Mouse (Mus musculus) embryonic facial prominence, embryonic 10.5 days (tissue): ENCODE data around the gene Farp1. TPM values are rescaled to one million over a fixed set of nuclear protein-coding genes. Genes with fewer than 3 reads are reported as not detected.

Experiments used
- DNase-seq: peaks from one replicate; pipeline ENCODE4 v3.0.0-alpha.2; 2017; ENCODE audit warnings: low spot score
- H3K27ac ChIP-seq: fragments of 300-500 bp; sonication (generic); replicated peaks from 2 replicates; pipeline ENCODE4 v1.5.1; 2016; ENCODE audit warnings: mild to moderate bottlenecking
- H3K27me3 ChIP-seq: fragments of 300-500 bp; sonication (generic); replicated peaks from 2 replicates; pipeline ENCODE4 v1.6.1; 2016; ENCODE audit warnings: low read depth, mild to moderate bottlenecking; ENCODE audit not compliant: poor library complexity, severe bottlenecking
- H3K36me3 ChIP-seq: fragments of 300-500 bp; sonication (generic); replicated peaks from 2 replicates; pipeline ENCODE4 v1.6.1; 2016; ENCODE audit warnings: mild to moderate bottlenecking, moderate library complexity
- H3K4me1 ChIP-seq: fragments of 300-500 bp; sonication (generic); 2 replicates; pipeline ENCODE4 v1.6.1; 2016
- H3K4me3 ChIP-seq: fragments of 300-500 bp; sonication (generic); 2 replicates; pipeline ENCODE4 v1.5.1; 2016; ENCODE audit warnings: mild to moderate bottlenecking, moderate library complexity
- H3K9me3 ChIP-seq: fragments of 300-500 bp; sonication (generic); 2 replicates; pipeline ENCODE4 v1.6.1; 2016; ENCODE audit warnings: mild to moderate bottlenecking
- WGBS: fragments of 180-500 bp; shearing (Covaris S2); methylation state at CpG from one replicate; pipeline ENCODE4 v1.1.7; 2016; 5-methylcytosine and 5-hydroxymethylcytosine counted together
- polyA plus RNA-seq: library from polyadenylated mRNA; unstranded; fragments of >200 nt; fragmentation: Nextera tagmentation; extraction: Ambion mirVana; gene quantifications from 2 replicates; pipeline ENCODE4 v1.2.1, GENCODE M21; 2016

Farp1 gene
- 35.8 and 41.7 TPM in 2 replicates for polyA plus RNA-seq

DNA sequence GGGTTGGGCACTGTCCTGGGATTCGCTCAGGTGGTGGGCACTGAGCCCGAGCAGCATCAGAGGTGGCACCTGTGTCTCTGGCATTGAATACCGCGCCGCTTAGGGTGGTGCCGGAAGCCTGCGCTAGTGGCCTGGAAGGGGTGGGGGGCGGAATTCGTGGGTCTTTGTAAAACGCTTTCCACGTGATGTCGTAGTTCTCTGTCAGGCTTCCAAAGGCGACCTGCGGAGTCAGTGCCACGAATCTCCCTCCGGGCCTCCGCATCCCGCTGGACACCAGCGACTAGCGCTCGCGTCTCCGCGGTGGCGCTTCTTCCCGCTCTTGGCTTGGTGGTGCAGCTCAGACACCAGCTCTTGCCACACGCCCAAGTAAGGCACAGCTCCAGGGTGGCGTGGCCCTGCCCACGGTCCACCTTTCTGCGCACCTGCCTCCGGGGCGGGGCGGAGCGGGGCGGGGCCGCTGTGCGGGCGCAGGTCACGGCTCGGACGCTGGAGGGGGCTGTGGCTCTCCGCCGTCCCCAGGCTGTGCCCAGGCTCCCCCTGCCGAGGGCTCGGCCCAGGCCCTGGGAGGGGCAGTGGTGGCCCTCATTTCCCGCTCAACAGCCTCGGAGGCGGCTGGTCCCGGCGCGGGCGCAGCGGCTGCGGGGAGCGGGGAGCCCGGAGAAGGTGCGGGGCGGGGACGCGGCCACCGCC is at the start of gene Farp1:
Gene Farp1 (plus strand): TSS at position 228 of the 690 bp plus-strand sequence.
- Histone ChIP-seq H3K27ac (peak within 1 kb of the TSS; percentile 99), H3K4me1 (peaks cover 53% of the 10 kb centered on the region), H3K4me3 (peak within 1 kb of the TSS; percentile 91), H3K9me3 (no peaks in the 10 kb centered on the region), H3K36me3 (no peaks in the 10 kb centered on the region), H3K27me3 (peaks cover 20% of the 10 kb centered on the region)
- peak; percentile 92 for DNase-seq
- under 1% methylated on average over 61 of the region's 61 CpGs for WGBS

DNA sequence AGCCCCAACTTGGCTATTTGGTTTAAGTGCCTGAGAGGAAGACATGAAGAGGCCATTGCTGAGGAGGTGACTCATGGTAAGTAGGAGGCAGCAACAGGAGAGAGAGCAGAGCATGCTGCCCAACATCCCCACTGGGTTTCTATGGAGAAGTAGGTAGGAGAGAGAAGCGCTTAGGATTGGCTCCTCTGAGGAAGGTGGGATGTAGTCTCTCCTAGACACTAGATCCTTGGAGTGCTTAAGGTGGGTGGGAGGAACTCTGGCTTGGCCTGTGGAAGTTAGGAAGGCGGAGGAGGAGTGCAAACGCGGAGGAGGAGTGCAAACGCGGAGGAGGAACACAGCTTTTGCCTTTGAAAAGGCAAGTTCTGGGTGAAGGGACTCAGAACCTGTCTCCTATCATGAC is 45.9 kb upstream of the Farp1 start:
- H3K4me1 ChIP-seq = no peaks in the 10 kb centered on the region
- H3K27ac ChIP-seq = no peak overlapping the region
- no peaks in the 10 kb centered on the region for H3K9me3 ChIP-seq
- no peak for DNase-seq
- H3K36me3 ChIP-seq = no peaks in the 10 kb centered on the region
- WGBS = 68% methylated on average over 6 of the region's 6 CpGs
- no peaks in the 10 kb centered on the region for H3K27me3 ChIP-seq
- no peak overlapping the region for H3K4me3 ChIP-seq

DNA sequence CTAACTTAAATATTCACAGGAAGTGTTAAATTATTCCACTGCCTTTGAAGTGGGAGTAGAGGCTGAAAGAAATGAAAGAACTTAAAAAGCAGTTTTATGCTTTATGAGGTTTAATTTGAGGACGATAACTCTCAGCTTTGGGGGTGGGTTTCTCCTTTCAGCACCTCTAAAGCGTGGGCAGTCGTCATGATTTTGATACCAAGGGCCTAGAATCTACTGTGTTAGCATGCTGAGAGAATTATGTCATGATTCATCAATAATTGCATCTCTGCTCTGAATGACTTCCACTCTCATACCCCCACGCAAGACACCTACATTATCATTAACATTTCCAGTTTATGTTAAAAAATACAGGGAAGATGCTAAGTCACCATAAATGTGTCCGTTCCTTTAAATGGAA is 37.3 kb upstream of the Farp1 start:
- DNase-seq = no peak
- 91% methylated on average over 5 of the region's 5 CpGs for WGBS
- Histone ChIP-seq H3K9me3 (no peaks in the 10 kb centered on the region), H3K27me3 (no peaks in the 10 kb centered on the region), H3K36me3 (no peaks in the 10 kb centered on the region), H3K4me1 (peaks cover 12% of the 10 kb centered on the region), H3K4me3 (no peak overlapping the region), H3K27ac (no peak overlapping the region)

DNA sequence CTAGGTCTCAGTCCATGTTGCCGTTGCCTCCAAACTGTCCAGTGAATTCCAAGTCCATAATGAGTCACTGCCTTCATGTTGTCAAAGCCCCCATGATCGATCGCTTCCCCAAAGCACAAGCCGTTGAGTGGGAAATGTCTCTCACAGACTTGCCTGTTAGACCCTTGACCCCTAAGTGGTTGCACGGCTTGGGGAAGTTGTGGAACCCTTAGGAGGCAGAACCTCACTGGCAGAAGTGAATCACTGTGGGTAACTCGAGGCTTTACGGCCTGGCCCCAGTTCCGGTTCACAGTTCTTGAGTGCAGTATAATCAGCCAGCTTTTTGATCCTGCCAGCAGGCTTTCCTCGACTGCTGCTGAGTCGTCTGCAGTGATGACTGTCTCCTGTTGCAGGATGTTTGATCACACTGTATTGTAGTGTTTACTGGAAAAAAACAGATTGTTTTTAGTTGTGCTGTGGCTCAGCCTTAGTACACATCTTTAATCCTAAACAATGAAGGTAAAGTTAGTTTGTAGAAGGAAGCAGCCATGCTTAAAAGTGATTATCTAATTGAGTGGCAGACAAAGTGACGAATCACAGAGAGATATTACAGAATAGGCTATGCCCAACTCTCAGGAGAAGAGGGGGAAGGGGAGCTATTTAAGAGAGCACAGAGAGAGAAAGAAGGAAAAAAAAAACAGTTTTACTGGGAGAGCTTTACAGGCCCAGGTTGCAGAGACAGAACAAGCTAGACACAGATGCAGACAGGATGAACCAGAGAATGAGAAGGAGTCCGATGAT is 34.2 kb upstream of the Farp1 start:
- H3K36me3 ChIP-seq = no peaks in the 10 kb centered on the region
- no peaks in the 10 kb centered on the region for H3K9me3 ChIP-seq
- no peaks in the 10 kb centered on the region for H3K27me3 ChIP-seq
- WGBS = 52% methylated on average over 12 of the region's 12 CpGs
- peak overlapping the region; percentile 54; the same call in 1 of the 2 replicates for H3K27ac ChIP-seq
- peaks cover 12% of the 10 kb centered on the region for H3K4me1 ChIP-seq
- DNase-seq = peak; percentile 32
- H3K4me3 ChIP-seq = no peak overlapping the region

DNA sequence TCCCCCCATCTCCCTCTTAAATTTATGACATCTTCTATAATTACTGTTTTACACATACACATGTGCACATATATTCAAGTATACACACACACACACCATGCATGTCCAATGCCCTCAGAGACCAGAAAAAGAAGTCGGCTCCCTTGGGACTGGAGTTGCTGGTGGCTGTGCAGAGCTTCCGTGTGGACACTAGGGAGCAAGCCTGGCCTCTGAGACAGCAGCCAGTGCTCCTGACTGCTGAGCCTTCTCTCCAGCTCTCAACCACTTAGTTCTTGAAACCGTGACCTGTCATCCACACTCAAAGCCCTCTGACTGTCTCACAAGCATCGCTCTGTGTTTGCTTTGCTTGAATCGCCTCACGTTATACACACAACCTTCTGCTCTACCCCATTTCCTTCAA is 29.4 kb upstream of the Farp1 start:
- Histone ChIP-seq H3K27ac (no peak overlapping the region), H3K9me3 (no peaks in the 10 kb centered on the region), H3K4me3 (no peak overlapping the region), H3K36me3 (no peaks in the 10 kb centered on the region), H3K27me3 (no peaks in the 10 kb centered on the region), H3K4me1 (peaks cover 7% of the 10 kb centered on the region)
- no peak for DNase-seq
- 90% methylated on average over 6 of the region's 6 CpGs for WGBS

DNA sequence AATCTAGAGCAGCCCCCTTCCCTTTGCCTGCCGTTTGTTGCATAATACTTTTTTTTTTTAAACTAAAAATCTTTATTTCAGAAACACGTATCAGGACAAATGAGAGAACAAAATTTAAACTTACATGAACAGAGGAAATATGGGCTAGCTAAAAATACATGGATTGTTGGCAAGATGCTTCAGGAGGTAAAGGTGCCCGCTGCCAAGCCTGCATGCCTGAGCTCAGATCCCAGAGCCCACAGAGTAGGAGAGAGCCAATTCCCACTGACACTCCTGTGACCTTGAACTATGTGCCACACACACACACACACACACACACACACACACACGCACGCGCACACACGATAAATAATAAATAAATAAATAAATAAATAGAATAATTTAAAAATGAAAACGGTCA is 29.0 kb upstream of the Farp1 start:
- WGBS = 92% methylated on average over 8 of the region's 8 CpGs
- Histone ChIP-seq H3K27me3 (no peaks in the 10 kb centered on the region), H3K36me3 (no peaks in the 10 kb centered on the region), H3K4me1 (peaks cover 4% of the 10 kb centered on the region; the same call in 1 of the 2 replicates), H3K27ac (no peak overlapping the region), H3K9me3 (no peaks in the 10 kb centered on the region), H3K4me3 (no peak overlapping the region)
- no peak for DNase-seq

DNA sequence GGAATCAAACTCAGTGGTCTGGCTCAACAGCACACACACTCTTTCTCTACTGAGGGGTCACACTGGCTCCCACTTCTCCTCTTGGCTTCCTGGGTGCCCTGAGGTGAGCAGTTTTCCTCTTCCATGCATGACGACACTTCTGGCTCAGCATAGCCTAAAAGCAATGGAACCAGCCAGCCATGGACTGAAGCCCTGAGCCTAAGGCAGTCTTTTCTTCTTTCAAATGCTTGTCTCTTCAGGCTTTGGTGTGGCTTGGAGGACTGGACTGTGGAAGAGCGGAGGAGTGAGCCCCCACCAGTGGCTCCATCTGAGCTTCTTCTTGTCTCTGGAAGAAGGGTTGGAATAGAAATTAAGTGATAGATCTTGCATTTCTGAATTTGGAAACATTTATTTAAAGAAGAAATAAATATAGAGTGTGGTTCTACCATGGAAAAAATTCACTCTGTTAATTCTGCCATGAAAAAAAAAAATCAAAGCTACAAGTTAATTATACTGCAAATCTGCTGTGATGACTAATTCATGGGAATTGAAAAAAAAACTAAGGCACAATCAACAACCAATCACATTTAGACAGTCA is 19.8 kb upstream of the Farp1 start:
- Histone ChIP-seq H3K4me1 (no peaks in the 10 kb centered on the region), H3K27me3 (no peaks in the 10 kb centered on the region), H3K4me3 (no peak overlapping the region), H3K9me3 (peaks cover 10% of the 10 kb centered on the region; the same call in 1 of the 2 replicates), H3K27ac (no peak overlapping the region), H3K36me3 (no peaks in the 10 kb centered on the region)
- no peak for DNase-seq
- 85% methylated on average over 2 of the region's 2 CpGs for WGBS

DNA sequence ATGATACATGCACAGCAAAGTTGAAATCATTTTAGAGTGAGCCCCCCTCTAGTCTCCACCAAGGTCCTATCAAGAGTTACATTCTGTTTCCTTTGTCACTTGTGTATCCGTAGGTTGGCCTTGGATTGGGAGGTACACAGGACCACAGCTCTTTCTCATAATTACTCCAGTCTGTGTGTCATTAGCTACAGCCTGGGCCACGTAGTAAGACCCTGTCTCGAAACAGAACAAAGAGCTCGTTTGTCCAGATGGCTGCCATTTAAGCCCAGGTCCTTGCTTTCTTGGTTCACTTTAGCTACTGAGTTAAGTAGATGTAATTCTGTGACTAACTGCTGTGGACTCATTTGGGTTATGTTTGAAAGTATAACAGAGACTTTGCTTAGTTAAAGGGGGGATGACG is 12.6 kb upstream of the Farp1 start:
- H3K4me3 ChIP-seq = no peak overlapping the region
- no peak overlapping the region; the same call in 1 of the 2 replicates for H3K27ac ChIP-seq
- H3K4me1 ChIP-seq = peaks cover 19% of the 10 kb centered on the region; the same call in 1 of the 2 replicates
- WGBS = 45% methylated on average over 5 of the region's 5 CpGs
- peak; percentile 53 for DNase-seq
- H3K9me3 ChIP-seq = peaks cover 7% of the 10 kb centered on the region; the same call in 1 of the 2 replicates
- H3K36me3 ChIP-seq = no peaks in the 10 kb centered on the region
- no peaks in the 10 kb centered on the region for H3K27me3 ChIP-seq

DNA sequence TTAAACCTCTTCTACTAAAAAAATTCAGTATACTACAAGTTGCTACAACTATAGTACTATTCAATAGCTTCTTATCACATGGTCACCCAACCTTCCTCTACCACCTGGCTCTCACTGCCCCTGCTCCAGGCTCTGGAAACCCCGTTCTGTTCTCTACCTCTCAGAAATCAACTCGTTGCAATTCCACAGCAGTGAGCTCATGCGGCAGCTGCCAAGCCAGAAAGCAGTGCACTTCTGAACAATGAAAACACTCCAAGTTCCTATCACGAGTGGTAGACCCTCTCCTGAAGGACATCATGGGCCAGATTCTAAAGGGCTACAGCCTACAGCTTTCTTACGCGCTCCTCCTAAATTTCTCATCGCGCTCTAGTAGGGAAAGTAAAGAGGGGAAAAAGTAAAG is 9.6 kb upstream of the Farp1 start:
- H3K9me3 ChIP-seq = no peaks in the 10 kb centered on the region
- 84% methylated on average over 8 of the region's 8 CpGs for WGBS

DNA sequence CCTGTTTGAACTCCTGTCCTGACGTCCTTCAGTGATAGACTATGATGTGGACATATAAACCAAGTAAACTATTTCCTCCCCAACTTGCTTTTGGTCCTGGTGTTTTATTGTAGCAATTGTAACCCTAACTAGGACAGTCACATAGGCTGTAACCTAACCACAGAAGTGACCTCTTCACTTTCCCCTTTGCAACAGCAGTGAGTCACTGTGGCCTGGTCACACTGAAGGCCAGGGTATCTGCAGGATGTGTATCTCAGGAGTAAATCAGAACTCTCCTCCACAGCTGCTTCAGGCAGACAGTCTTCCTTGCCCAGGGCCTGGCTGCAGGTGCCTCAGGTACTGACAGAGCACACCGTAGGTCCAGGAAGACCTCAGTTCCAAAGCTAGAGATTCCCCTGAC is 3.6 kb upstream of the Farp1 start:
- no peak overlapping the region for H3K4me3 ChIP-seq
- WGBS = 82% methylated on average over 2 of the region's 2 CpGs
- peaks cover 20% of the 10 kb centered on the region for H3K27me3 ChIP-seq
- H3K9me3 ChIP-seq = no peaks in the 10 kb centered on the region
- no peaks in the 10 kb centered on the region for H3K36me3 ChIP-seq
- H3K27ac ChIP-seq = no peak overlapping the region
- DNase-seq = no peak
- peaks cover 18% of the 10 kb centered on the region for H3K4me1 ChIP-seq

More for the DNA sequence above, 9.6 kb upstream of the Farp1 start:
- Histone ChIP-seq H3K27ac (no peak overlapping the region), H3K4me1 (peaks cover 19% of the 10 kb centered on the region; the same call in 1 of the 2 replicates), H3K27me3 (no peaks in the 10 kb centered on the region), H3K4me3 (no peak overlapping the region), H3K36me3 (no peaks in the 10 kb centered on the region)
- no peak for DNase-seq

DNA sequence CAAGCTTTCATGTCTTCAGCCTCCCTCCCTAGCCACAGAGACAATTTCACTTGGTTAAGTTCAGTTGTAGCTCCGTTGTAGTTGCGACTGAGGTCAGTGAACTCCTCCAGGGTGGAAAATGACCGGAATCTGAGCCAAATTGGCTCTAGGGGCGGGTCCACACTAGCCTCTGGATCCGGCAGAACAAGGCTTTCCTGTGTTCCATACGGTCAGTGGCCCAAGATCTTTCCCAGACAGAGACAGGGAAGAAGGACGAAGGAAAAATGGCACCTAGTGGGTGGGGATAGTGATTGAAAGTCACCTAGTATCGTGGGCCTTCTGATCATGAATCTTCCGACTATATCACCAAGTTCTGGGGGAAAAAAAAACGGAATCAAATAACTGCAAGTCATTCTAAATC is 475 bp upstream of the Farp1 start:
- Histone ChIP-seq H3K9me3 (no peaks in the 10 kb centered on the region), H3K27me3 (peaks cover 20% of the 10 kb centered on the region), H3K36me3 (no peaks in the 10 kb centered on the region), H3K27ac (peak overlapping the region; percentile 99; the same call in 1 of the 2 replicates), H3K4me3 (peak overlapping the region; percentile 91), H3K4me1 (peaks cover 47% of the 10 kb centered on the region)
- peak; percentile 39 for DNase-seq
- WGBS = 10% methylated on average over 10 of the region's 10 CpGs

DNA sequence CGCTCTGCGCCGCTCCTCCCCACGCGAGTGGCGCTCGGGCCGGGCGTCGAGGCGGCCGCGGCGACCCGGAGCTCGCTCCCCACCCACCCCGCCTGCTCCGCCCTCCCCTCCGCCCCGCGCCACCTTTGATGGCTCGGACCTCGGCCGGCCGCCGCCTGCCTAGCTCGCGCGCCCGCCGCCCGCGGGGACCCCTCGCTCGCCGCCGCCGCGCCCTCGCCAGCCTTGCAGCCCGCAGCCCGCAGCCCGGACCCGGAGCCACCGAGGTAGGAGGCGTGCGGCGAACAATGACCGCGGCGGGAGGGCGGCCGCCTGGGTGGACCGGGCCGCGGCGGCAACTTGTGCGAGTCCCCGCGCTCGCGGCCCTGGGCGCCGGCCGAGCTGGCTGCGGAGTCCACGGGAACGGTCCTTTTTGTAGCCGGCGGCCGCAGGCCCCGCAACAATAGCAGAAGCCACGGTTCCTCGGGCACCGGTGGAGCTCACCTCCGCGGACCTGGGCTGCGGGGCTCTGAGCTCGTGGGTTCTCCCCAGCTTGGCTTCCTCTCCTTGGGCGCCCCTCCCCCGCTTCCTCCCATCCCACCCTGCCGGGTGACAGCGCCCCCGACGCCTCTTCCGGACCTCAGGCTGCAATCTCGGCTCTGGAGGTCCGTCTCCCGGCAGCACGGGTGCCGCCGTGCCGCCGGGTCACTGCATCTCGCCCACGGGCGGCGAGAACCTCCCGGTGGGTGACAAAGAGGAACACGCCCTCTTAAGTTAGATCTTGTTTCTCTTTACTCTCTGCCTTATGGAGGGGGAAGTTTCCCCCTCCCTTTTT is 868 bp downstream of the Farp1 start:
- Histone ChIP-seq H3K27ac (peak overlapping the region; percentile 99), H3K9me3 (no peaks in the 10 kb centered on the region), H3K27me3 (peaks cover 20% of the 10 kb centered on the region), H3K36me3 (no peaks in the 10 kb centered on the region), H3K4me1 (peaks cover 54% of the 10 kb centered on the region), H3K4me3 (peak overlapping the region; percentile 91)
- DNase-seq = peak; percentile 83
- under 1% methylated on average over 99 of the region's 100 CpGs for WGBS
